Mouse (Mus musculus): ENCODE measurements at regions not wholly inside any gene's neighbourhood (a gene's known extent, or its start where the extent isn't known, plus 50 kb on each side); places are given as distances from the start of the nearest gene placed in this dataset.

DNA sequence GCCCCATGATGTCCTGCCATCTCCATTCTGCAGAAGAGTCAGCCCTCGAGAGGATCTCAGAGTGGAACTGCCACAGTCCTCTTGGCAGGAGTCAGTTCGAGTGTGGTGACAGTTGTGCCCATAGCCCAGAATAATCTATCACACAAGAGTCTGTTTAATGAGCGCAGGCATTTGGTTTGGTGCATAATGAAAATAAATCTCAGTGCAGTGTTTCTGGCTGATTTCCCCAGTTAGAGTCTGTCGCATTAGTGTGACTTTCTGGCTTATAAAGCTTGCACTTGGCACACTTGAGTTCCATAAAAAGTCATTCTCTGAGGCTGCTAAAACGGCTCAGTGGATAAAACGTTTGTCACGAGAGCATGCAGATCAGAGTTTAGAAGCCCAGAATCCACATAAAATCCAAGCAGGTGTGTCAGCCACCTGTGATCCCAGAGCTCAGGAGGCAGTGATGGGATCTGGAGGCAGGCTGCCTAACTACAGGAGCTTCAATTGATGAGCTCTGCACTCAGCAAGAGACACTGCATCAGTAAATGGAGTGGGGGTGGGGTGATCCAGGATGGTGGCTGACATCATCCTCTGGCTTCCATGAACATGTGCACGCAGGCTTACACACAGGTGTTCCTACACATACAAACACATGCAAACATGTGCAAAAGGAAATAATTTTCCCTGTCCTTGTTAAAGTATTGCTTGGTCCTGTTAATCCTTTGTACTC, 578.5 kb downstream of the Plekhb2 start:
- no peak for DNase-seq

- no peak for DNase-seq
These were observed 579.7 kb downstream of the Plekhb2 start for GRCm38 (mm10) chr1:35429471-35429870.

DNA sequence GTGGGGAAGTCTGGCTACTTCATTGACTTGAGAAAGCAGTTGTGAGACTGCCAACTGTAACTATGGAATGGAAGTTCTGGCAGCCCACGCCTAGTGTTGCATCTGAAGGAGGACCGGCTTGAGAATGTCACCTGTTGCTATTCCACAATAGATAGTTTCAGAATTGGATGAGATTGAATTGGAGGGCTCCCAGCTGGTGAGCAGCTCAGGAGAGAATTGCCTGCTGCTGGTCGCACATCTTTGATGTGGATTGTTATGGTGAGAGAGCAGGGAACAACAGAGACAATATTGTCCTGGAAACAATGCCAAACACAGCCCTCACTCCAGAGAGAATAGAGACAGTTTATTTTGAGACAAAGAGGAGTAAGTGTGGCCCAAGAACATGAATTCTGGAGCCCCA, 585.9 kb downstream of the Plekhb2 start:
- no peak for DNase-seq

GRCm38 (mm10) chr1:35447345-35447744, 597.6 kb downstream of the Plekhb2 start:
- DNase-seq = no peak

- DNase-seq = no peak
These were observed 602.8 kb downstream of the Plekhb2 start for GRCm38 (mm10) chr1:35452441-35453107.

- no peak for DNase-seq
These were observed 607.8 kb downstream of the Plekhb2 start for GRCm38 (mm10) chr1:35457591-35457990.

- peak in 1 of 2 experiments; percentile 7 for DNase-seq
These were observed 603.1 kb upstream of the Hs6st1 start for GRCm38 (mm10) chr1:35465081-35465480.

DNA sequence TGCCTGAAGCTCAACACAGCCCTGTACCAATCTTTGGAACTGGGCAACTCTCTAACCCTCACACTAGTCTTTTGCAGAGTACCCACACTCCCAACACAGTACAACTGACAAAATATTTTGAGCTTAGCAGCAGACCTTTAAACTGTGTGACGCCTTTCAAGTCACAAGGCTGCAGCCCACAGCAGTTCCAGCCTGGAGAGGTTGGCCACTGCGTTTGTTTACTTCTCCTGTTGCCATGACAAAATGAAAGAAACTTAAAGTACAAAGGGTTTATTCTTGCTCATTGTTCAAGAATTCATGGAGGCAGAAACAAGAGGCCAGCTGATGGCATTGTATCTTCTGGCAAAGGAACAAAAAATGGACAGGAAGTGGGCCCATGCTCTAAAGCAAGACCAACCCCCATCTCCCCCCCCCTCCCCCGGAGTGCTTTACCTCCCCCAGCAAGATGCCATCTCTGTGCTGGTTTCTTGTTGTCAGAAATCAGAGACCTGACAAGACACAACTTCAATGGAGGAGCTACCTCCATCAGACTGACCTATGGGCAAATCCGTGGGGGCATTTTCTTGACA, 598.9 kb upstream of the Hs6st1 start:
- DNase-seq = no peak

GRCm38 (mm10) chr1:35478262-35478661, 589.9 kb upstream of the Hs6st1 start:
- DNase-seq = no peak

DNA sequence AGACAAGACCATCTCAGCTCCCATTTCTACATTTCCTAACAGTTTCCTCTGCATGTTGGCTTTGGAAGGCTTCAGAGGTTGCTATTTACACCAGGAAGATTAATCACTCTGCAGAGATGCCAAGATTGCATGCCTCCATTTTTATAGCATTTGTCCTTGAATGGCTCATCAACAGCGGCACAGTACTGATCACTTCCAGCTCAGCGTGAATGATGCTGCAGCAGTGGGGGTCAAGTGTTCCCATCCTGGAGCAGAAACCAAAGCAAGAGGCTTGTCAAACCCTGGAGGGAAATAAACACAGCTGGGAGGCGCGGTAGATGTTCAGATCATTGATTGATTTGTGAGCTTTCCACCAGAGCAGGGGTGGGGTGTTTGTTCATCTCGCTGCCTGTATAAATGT, 572.2 kb upstream of the Hs6st1 start:
- DNase-seq = no peak

GRCm38 (mm10) chr1:35522951-35523350, 545.2 kb upstream of the Hs6st1 start:
- no peak for DNase-seq

DNA sequence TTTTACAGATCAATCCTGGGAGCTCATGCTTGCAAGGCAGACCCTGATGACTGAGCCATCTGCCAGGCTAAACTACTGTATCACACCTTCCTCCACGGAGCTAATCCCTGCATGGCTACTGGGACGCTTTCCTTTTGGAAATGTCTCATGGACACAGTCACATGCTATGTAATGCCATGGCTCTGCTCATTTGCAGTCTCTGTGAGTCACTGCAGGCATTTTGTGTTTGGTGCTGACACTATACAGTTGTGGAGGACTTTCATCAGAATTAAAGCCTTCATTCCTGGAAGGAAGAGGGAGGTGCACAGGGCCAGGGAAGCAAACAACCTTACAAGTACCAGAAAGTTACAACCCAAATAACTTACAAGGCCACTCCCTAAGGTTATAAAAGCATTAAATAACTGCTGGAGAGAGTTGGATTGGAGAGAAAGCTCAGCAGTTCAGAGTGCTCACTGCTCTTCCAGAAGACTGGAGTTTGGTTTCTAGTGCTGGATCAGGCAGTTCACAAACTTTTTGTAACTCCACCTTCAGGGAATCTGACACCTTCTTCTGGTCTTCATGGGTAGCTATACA, 544.3 kb upstream of the Hs6st1 start:
- peak in 1 of 2 experiments; percentile 0 for DNase-seq

DNA sequence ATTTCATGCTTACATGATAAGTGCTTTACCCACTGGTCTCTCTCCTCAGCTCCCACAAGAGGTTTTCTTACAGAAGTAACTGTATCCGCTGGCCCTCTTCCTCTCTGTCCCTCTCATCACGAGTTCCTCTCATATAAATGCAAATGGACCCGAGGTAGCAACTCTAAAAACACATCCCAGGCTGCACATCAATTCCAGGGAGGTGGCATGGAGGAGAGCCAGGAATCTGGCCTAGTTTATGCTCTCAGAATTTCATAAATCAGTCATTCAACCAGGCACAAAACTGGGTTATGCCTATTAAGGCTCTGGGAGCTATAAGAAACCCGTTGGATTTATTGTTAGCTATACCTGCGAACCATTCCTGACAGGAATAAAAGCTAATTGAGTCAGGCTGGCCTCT, 543.4 kb upstream of the Hs6st1 start:
- DNase-seq = no peak

- no peak for DNase-seq
These were observed 540.3 kb upstream of the Hs6st1 start for GRCm38 (mm10) chr1:35527750-35528476.

GRCm38 (mm10) chr1:35535470-35535869, 532.7 kb upstream of the Hs6st1 start:
- no peak for DNase-seq

GRCm38 (mm10) chr1:35536276-35536675, 531.9 kb upstream of the Hs6st1 start:
- DNase-seq = no peak

DNA sequence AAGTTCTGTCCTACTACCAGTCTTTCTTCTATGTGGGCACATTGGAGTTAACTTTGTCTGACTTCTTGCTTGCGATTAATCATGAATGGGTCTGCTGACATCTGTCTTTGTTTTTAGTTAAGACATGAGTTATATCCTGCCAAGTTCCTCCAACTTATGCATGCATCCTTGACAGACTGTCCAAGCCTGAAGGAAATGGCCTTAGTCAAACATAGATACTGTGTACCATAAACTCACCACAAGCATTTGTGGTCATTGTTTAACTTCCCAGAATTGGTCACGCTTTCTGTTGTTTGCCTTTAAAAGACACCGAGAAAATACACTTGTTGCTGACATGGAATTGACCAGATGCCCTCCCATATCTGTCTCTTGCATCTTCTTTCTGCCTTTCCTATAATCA, 519.4 kb upstream of the Hs6st1 start:
- no peak for DNase-seq

GRCm38 (mm10) chr1:35551503-35551902, 516.7 kb upstream of the Hs6st1 start:
- no peak for DNase-seq

DNA sequence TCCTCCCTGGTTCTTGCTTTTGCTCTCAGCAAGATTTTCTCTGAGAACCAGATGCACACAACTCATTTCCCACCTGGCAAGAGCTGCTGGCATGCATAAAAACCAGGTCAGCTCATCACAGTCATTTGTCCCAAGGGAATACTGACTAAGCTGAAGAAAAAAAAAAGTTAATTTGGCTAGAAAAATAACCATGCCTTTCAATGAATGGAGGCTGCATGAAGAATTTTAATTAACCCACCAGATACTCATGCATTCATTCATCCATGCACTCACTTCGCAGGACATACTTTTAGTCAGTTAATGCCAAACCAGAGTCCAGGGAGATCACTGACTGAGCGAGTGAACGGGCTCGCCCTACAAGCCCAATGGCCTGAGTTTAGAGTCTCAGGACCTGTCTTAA, 505.4 kb upstream of the Hs6st1 start:
- no peak for DNase-seq

DNA sequence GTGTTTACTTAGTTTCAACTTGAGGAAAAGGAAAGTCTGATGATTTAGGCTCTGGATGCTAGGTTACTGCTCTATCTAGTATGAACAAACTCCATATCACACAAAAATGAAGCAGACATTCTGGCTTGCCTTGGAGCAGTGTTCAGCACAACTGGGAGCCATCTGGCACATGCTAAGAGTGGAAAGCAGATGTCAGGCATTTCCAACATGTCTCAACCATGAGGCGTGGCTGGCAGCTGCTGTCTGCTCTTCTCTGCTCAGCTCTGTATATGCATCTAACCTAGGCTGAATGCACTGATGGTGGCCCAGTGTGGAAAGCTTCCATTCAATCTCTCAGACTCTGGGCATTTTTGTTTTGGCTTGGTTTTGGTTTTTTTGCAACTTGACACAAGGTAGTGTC, 493.0 kb upstream of the Hs6st1 start:
- no peak for DNase-seq

DNA sequence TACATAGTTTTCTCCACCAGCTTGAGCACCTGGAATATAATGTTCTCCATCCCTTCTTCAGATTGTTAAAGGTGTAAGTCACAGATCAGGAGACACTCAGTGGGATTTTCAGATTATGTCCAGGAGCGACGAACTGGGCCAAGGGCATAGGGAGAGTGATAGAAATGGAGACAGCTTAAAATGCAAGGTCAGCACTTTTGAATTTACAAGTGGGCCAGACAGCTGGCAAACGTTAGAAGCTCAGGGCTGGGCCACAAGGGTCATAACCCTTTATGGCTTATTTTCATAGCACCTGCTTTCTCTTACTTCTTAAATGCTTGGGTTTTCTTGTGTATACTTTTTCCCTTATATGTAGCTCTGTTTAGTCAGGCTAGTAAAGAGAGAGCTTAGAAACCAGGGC, 488.8 kb upstream of the Hs6st1 start:
- no peak for DNase-seq

- no peak for DNase-seq
These were observed 488.2 kb upstream of the Hs6st1 start for GRCm38 (mm10) chr1:35579992-35580391.

- DNase-seq = no peak
These were observed 487.7 kb upstream of the Hs6st1 start for GRCm38 (mm10) chr1:35580474-35580873.
